Mouse (Mus musculus) midbrain, postnatal 0 days (tissue): Measurements from ENCODE around the gene Ubn1. TPM values are rescaled to one million over a fixed set of nuclear protein-coding genes. Genes with fewer than 3 reads are reported as not detected.
A peak's percentile ranks its signal among the peaks of the same experiment; 100 is the strongest.

Experiments used
- ATAC-seq: fragments of 200-750 bp; cut with Nextera tagmentation; 2 replicates; pipeline ENCODE4 v1.8.0; 2017; ENCODE audit warnings: moderate number of reproducible peaks, mild to moderate bottlenecking, moderate TSS enrichment, moderate library complexity; ENCODE audit not compliant: low FRiP score
- DNase-seq: peaks from one replicate; pipeline ENCODE4 v3.0.0-alpha.2; 2015; ENCODE audit warnings: low spot score
- H3K27ac ChIP-seq: fragments of 300-500 bp; sonication (generic); 2 replicates; pipeline ENCODE4 v1.5.1; 2014; ENCODE audit warnings: low read depth, mild to moderate bottlenecking, low read length, mixed read lengths
- H3K27me3 ChIP-seq: fragments of 300-500 bp; sonication (generic); 2 replicates; pipeline ENCODE4 v1.6.1; 2014; ENCODE audit warnings: low read length, control low read depth, mixed read lengths; ENCODE audit not compliant: insufficient read depth
- H3K36me3 ChIP-seq: fragments of 300-500 bp; sonication (generic); 2 replicates; pipeline ENCODE4 v1.6.1; 2014; ENCODE audit warnings: low read length, control low read depth, mixed read lengths; ENCODE audit not compliant: insufficient read depth
- H3K4me1 ChIP-seq: fragments of 300-500 bp; sonication (generic); 2 replicates; pipeline ENCODE4 v1.6.1; 2014; ENCODE audit warnings: mild to moderate bottlenecking, control low read depth, antibody characterized with exemption, low read length, mixed read lengths; ENCODE audit not compliant: insufficient read depth
- H3K4me2 ChIP-seq: fragments of 300-500 bp; sonication (generic); 2 replicates; pipeline ENCODE4 v1.6.1; 2014; ENCODE audit warnings: low read depth, mild to moderate bottlenecking, low read length, mixed read lengths; ENCODE audit not compliant: poor library complexity, severe bottlenecking
- H3K4me3 ChIP-seq: fragments of 300-500 bp; sonication (generic); 2 replicates; pipeline ENCODE4 v1.5.1; 2014; ENCODE audit warnings: low read depth, mild to moderate bottlenecking, low read length, moderate library complexity
- H3K9ac ChIP-seq: fragments of 300-500 bp; sonication (generic); replicated peaks from 2 replicates; pipeline ENCODE4 v1.6.1; 2014; ENCODE audit warnings: mild to moderate bottlenecking, low read length, moderate library complexity, mixed read lengths; ENCODE audit not compliant: poor library complexity, severe bottlenecking
- H3K9me3 ChIP-seq: fragments of 300-500 bp; sonication (generic); 2 replicates; pipeline ENCODE4 v1.6.1; 2016; ENCODE audit warnings: low read length, control low read depth
- CTCF ChIP-seq: IDR thresholded peaks from 2 replicates; pipeline ENCODE4 v1.5.1; 2016; ENCODE audit warnings: antibody characterized with exemption, mild to moderate bottlenecking
- WGBS: fragments of 180-500 bp; shearing (Covaris S2); extraction: QIAGEN DNeasy Blood & Tissue Kit; methylation state at CpG from one replicate; pipeline ENCODE4 v1.1.7; 2014; 5-methylcytosine and 5-hydroxymethylcytosine counted together
- polyA plus RNA-seq: library from polyadenylated mRNA; unstranded; fragments of >200 nt; fragmentation: Nextera tagmentation; extraction: Ambion mirVana; gene quantifications from 2 replicates; pipeline ENCODE4 v1.2.1, GENCODE M21; 2015
- total RNA-seq: library from RNA; depleted of rRNA; stranded (reverse); fragments of >200 nt; gene quantifications from 2 replicates; pipeline ENCODE4 v1.2.3, GENCODE M21; 2014

The Ubn1 gene
- total and polyA plus RNA-seq, 2 experiments from 2014 or later, result 7.0 to 28.4 TPM

GRCm38 (mm10) chr16:5109877-5110276 is 60.0 kb downstream of the Ubn1 start:
- DNase-seq (no peak), ATAC-seq (no peak)
- no peak for TF ChIP-seq CTCF
- H3K4me2 ChIP-seq, result no peak overlapping the region
- H3K4me3 ChIP-seq, result no peak overlapping the region
- H3K36me3 ChIP-seq, result no peaks in the 10 kb centered on the region
- no peaks in the 10 kb centered on the region for H3K27me3 ChIP-seq
- 84% methylated on average over 7 of the region's 7 CpGs for WGBS
- H3K27ac ChIP-seq, result no peak overlapping the region
- H3K9me3 ChIP-seq, result no peaks in the 10 kb centered on the region
- no peaks in the 10 kb centered on the region for H3K4me1 ChIP-seq
- no peak overlapping the region for H3K9ac ChIP-seq

- WGBS, result 85% methylated on average over 3 of the region's 3 CpGs
- Histone ChIP-seq H3K27ac (no peak overlapping the region), H3K9me3 (no peaks in the 10 kb centered on the region), H3K4me2 (no peak overlapping the region), H3K9ac (no peak overlapping the region), H3K4me1 (no peaks in the 10 kb centered on the region), H3K4me3 (no peak overlapping the region), H3K27me3 (no peaks in the 10 kb centered on the region), H3K36me3 (no peaks in the 10 kb centered on the region)
- TF ChIP-seq CTCF, result no peak
- ATAC-seq (no peak), DNase-seq (no peak)
These were observed 61.2 kb downstream of the Ubn1 start for GRCm38 (mm10) chr16:5111021-5111420.

GRCm38 (mm10) chr16:5113002-5113550 is 63.2 kb downstream of the Ubn1 start:
- WGBS, result 64% methylated on average over 4 of the region's 4 CpGs
- no peak overlapping the region for H3K4me3 ChIP-seq
- TF ChIP-seq CTCF, result no peak

GRCm38 (mm10) chr16:5113582-5113981 is 63.7 kb downstream of the Ubn1 start:
- H3K9me3 ChIP-seq, result no peaks in the 10 kb centered on the region
- TF ChIP-seq CTCF, result no peak
- DNase-seq, result no peak
- H3K4me2 ChIP-seq, result no peak overlapping the region
- H3K27ac ChIP-seq, result no peak overlapping the region
- H3K4me3 ChIP-seq, result no peak overlapping the region
- WGBS, result 63% methylated on average over 2 of the region's 2 CpGs
- no peak for ATAC-seq
- H3K27me3 ChIP-seq, result no peaks in the 10 kb centered on the region
- no peak overlapping the region for H3K9ac ChIP-seq
- H3K4me1 ChIP-seq, result no peaks in the 10 kb centered on the region
- no peaks in the 10 kb centered on the region for H3K36me3 ChIP-seq

More at GRCm38 (mm10) chr16:5113002-5113550, 63.2 kb downstream of the Ubn1 start:
- no peak overlapping the region for H3K4me2 ChIP-seq
- H3K36me3 ChIP-seq, result no peaks in the 10 kb centered on the region
- DNase-seq, result peak; percentile 26
- H3K27ac ChIP-seq, result no peak overlapping the region
- H3K27me3 ChIP-seq, result no peaks in the 10 kb centered on the region
- H3K9me3 ChIP-seq, result no peaks in the 10 kb centered on the region
- no peak overlapping the region for H3K9ac ChIP-seq
- H3K4me1 ChIP-seq, result no peaks in the 10 kb centered on the region
- no peak for ATAC-seq

- no peak for TF ChIP-seq CTCF
- no peak overlapping the region for H3K27ac ChIP-seq
- DNase-seq (no peak), ATAC-seq (no peak)
- no peak overlapping the region for H3K4me3 ChIP-seq
- H3K9me3 ChIP-seq, result no peaks in the 10 kb centered on the region
- no peaks in the 10 kb centered on the region for H3K36me3 ChIP-seq
- H3K27me3 ChIP-seq, result no peaks in the 10 kb centered on the region
- H3K9ac ChIP-seq, result no peak overlapping the region
- no peaks in the 10 kb centered on the region for H3K4me1 ChIP-seq
- no peak overlapping the region for H3K4me2 ChIP-seq
- WGBS, result 72% methylated on average over 4 of the region's 4 CpGs
These were observed 69.5 kb downstream of the Ubn1 start for GRCm38 (mm10) chr16:5119385-5119784.

GRCm38 (mm10) chr16:5119845-5120244 is 70.0 kb downstream of the Ubn1 start:
- Histone ChIP-seq H3K9ac (no peak overlapping the region), H3K4me3 (no peak overlapping the region), H3K9me3 (no peaks in the 10 kb centered on the region), H3K36me3 (no peaks in the 10 kb centered on the region), H3K4me2 (no peak overlapping the region), H3K27me3 (no peaks in the 10 kb centered on the region), H3K4me1 (no peaks in the 10 kb centered on the region), H3K27ac (no peak overlapping the region)
- no peak for TF ChIP-seq CTCF
- no peak for ATAC-seq
- 79% methylated on average over 4 of the region's 4 CpGs for WGBS
- DNase-seq, result no peak
